Mouse (Mus musculus): Measurements from ENCODE around the gene Ankmy1. TPM values are rescaled to one million over a fixed set of nuclear protein-coding genes. Genes with fewer than 3 reads are reported as not detected.

Ankmy1 gene
- polyA plus RNA-seq (2015; fragmentation: Nextera tagmentation; extraction: Ambion mirVana) = 0.93 and 1.1 TPM in 2 replicates

DNA sequence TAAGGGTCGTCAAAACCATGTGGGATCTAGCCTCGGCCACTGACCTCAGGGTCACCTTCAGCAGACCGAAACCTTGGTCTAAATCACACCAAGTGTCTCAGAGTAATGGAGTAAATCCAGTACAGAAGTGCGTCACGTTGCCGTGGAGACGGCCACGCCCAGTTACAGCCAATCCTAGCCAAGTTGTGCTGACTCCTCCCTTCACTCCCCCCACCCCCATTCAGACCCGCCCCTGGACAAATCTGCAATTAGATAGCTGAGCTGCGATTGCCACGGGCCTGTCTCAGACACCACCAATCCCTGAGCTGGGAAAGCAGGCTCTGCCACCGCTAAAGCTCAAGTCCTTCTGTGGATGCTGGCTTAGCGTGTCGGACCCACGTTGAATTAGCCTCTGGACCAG, at the start of gene Ankmy1:
Ankmy1 (minus strand) TSS at position 121 of the 400 bp plus-strand sequence.
- no peak within 1 kb of the TSS for H3K9ac ChIP-seq (replicated peaks)
- H3K36me3 ChIP-seq = no peaks in the 10 kb centered on the region
- no peaks in the 10 kb centered on the region for H3K9me3 ChIP-seq
- ATAC-seq (replicated peaks) = peak; percentile 46
- no peaks in the 10 kb centered on the region for H3K27me3 ChIP-seq
- peak within 1 kb of the TSS; percentile 46; the same call in 1 of the 2 replicates for H3K27ac ChIP-seq (replicated peaks)
- H3K4me1 ChIP-seq = peaks cover 26% of the 10 kb centered on the region
- H3K4me3 ChIP-seq = peak within 1 kb of the TSS; percentile 15; the same call in 1 of the 2 replicates
- WGBS = 1% methylated on average over 15 of the region's 15 CpGs
- H3K4me2 ChIP-seq (replicated peaks) = peak within 1 kb of the TSS; percentile 37

GRCm38 (mm10) chr1:92950607-92951006, 47.9 kb upstream of the Ankmy1 start, which contains the start of gene Gpr35:
TSS of gene Gpr35 (plus strand) at chr1:92950865.
- Histone ChIP-seq H3K4me2 (replicated peaks) (no peak within 1 kb of the TSS), H3K36me3 (peaks cover 28% of the 10 kb centered on the region), H3K9me3 (no peaks in the 10 kb centered on the region), H3K9ac (replicated peaks) (no peak within 1 kb of the TSS), H3K27ac (replicated peaks) (no peak within 1 kb of the TSS), H3K4me1 (no peaks in the 10 kb centered on the region), H3K27me3 (no peaks in the 10 kb centered on the region), H3K4me3 (no peak within 1 kb of the TSS)
- 85% methylated on average over 5 of the region's 5 CpGs for WGBS
- ATAC-seq (replicated peaks) = no peak

- H3K27ac ChIP-seq (replicated peaks) = no peak overlapping the region
- H3K4me2 ChIP-seq (replicated peaks) = no peak overlapping the region
- H3K27me3 ChIP-seq = no peaks in the 10 kb centered on the region
- 62% methylated on average over 6 of the region's 6 CpGs for WGBS
- no peaks in the 10 kb centered on the region for H3K9me3 ChIP-seq
- H3K9ac ChIP-seq (replicated peaks) = no peak overlapping the region
- H3K4me1 ChIP-seq = no peaks in the 10 kb centered on the region
- no peak overlapping the region for H3K4me3 ChIP-seq
- peaks cover 40% of the 10 kb centered on the region for H3K36me3 ChIP-seq
- no peak for ATAC-seq (replicated peaks)
Measured at GRCm38 (mm10) chr1:92949426-92949825, 46.7 kb upstream of the Ankmy1 start.

GRCm38 (mm10) chr1:92947966-92948365, 45.3 kb upstream of the Ankmy1 start:
- H3K4me1 ChIP-seq = no peaks in the 10 kb centered on the region
- H3K27ac ChIP-seq (replicated peaks) = no peak overlapping the region
- H3K4me3 ChIP-seq = no peak overlapping the region
- H3K4me2 ChIP-seq (replicated peaks) = no peak overlapping the region
- WGBS = 98% methylated on average over 3 of the region's 3 CpGs
- H3K9me3 ChIP-seq = no peaks in the 10 kb centered on the region
- H3K36me3 ChIP-seq = peaks cover 55% of the 10 kb centered on the region
- H3K9ac ChIP-seq (replicated peaks) = no peak overlapping the region
- ATAC-seq (replicated peaks) = no peak
- no peaks in the 10 kb centered on the region for H3K27me3 ChIP-seq

GRCm38 (mm10) chr1:92943219-92943989, 40.7 kb upstream of the Ankmy1 start:
- 92% methylated on average over 19 of the region's 19 CpGs for WGBS
- Histone ChIP-seq H3K9ac (replicated peaks) (no peak overlapping the region), H3K4me3 (no peak overlapping the region), H3K27me3 (no peaks in the 10 kb centered on the region), H3K9me3 (no peaks in the 10 kb centered on the region), H3K4me1 (no peaks in the 10 kb centered on the region), H3K36me3 (peaks cover 85% of the 10 kb centered on the region), H3K27ac (replicated peaks) (no peak overlapping the region), H3K4me2 (replicated peaks) (no peak overlapping the region)
- no peak for ATAC-seq (replicated peaks)

GRCm38 (mm10) chr1:92939746-92940145, 37.0 kb upstream of the Ankmy1 start:
- 95% methylated on average over 4 of the region's 4 CpGs for WGBS
- Histone ChIP-seq H3K27ac (replicated peaks) (no peak overlapping the region), H3K36me3 (peaks cover 56% of the 10 kb centered on the region), H3K4me2 (replicated peaks) (no peak overlapping the region), H3K4me3 (no peak overlapping the region), H3K27me3 (no peaks in the 10 kb centered on the region), H3K9ac (replicated peaks) (no peak overlapping the region), H3K9me3 (no peaks in the 10 kb centered on the region), H3K4me1 (peaks cover 24% of the 10 kb centered on the region)
- ATAC-seq (replicated peaks) = no peak

- Histone ChIP-seq H3K9ac (replicated peaks) (no peak overlapping the region), H3K36me3 (peaks cover 39% of the 10 kb centered on the region), H3K27ac (replicated peaks) (no peak overlapping the region), H3K9me3 (no peaks in the 10 kb centered on the region), H3K27me3 (no peaks in the 10 kb centered on the region), H3K4me3 (no peak overlapping the region), H3K4me1 (peaks cover 30% of the 10 kb centered on the region), H3K4me2 (replicated peaks) (no peak overlapping the region)
- 91% methylated on average over 3 of the region's 3 CpGs for WGBS
- ATAC-seq (replicated peaks) = no peak
Measured at GRCm38 (mm10) chr1:92937797-92938196, 35.1 kb upstream of the Ankmy1 start.

DNA sequence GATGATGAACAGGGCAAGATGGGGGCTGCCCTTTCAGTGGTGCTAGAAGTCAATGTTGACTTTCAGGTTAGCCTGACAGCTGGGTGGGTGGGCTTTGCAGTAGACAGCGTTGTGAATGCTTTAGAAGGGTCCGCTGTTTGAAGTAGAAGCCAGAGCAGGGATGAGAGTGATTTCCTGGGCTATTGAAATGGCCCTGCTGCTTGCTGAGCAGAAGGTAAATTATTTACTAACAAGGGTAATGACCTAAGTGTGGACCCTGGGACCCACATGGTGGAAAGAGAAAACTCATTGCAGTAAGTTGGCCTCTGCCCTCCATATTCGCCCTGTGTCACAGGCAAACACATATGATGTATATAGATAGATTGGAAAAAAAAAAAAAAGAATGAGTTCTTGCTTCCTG, 33.8 kb upstream of the Ankmy1 start:
- no peaks in the 10 kb centered on the region for H3K27me3 ChIP-seq
- H3K9me3 ChIP-seq = no peaks in the 10 kb centered on the region
- H3K4me2 ChIP-seq (replicated peaks) = peak overlapping the region; percentile 80
- H3K9ac ChIP-seq (replicated peaks) = peak overlapping the region; percentile 26
- 85% methylated on average over 3 of the region's 3 CpGs for WGBS
- H3K4me3 ChIP-seq = peak overlapping the region; percentile 81; the same call in 1 of the 2 replicates
- H3K36me3 ChIP-seq = peaks cover 29% of the 10 kb centered on the region
- H3K4me1 ChIP-seq = peaks cover 30% of the 10 kb centered on the region
- ATAC-seq (replicated peaks) = no peak
- H3K27ac ChIP-seq (replicated peaks) = no peak overlapping the region

DNA sequence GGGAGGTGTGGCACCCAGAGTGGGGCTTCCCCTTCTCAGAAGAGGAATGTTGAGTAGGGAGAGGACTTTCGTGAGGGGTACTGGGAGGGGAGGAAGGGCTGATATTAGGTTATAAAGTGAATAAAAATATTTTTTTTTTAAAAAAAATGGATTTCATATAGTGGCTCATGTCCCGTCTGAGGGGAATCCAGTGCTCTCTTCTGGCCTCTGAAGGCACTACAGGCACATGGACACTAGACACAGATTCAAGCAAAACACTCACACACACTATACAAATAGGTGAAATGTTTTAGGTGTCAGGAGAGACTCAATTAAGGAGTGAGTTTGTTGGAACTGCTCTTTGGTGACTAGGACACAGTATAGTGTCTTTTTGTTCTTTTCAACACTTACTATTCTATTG, 33.3 kb upstream of the Ankmy1 start:
- no peak for ATAC-seq (replicated peaks)
- H3K27ac ChIP-seq (replicated peaks) = peak overlapping the region; percentile 44

GRCm38 (mm10) chr1:92935054-92935962, 32.6 kb upstream of the Ankmy1 start:
- Histone ChIP-seq H3K9me3 (no peaks in the 10 kb centered on the region), H3K36me3 (peaks cover 22% of the 10 kb centered on the region), H3K27me3 (no peaks in the 10 kb centered on the region), H3K4me3 (peak overlapping the region; percentile 81), H3K27ac (replicated peaks) (peak overlapping the region; percentile 98), H3K4me2 (replicated peaks) (peak overlapping the region; percentile 80), H3K4me1 (peaks cover 30% of the 10 kb centered on the region), H3K9ac (replicated peaks) (peak overlapping the region; percentile 83)
- WGBS = 13% methylated on average over 10 of the region's 10 CpGs
- ATAC-seq (replicated peaks) = no peak

More for the DNA sequence above, 33.3 kb upstream of the Ankmy1 start:
- Histone ChIP-seq H3K36me3 (peaks cover 28% of the 10 kb centered on the region), H3K27me3 (no peaks in the 10 kb centered on the region), H3K4me3 (peak overlapping the region; percentile 81), H3K4me1 (peaks cover 30% of the 10 kb centered on the region), H3K9ac (replicated peaks) (peak overlapping the region; percentile 83), H3K4me2 (replicated peaks) (peak overlapping the region; percentile 80), H3K9me3 (no peaks in the 10 kb centered on the region)
- 53% methylated on average over 2 of the region's 2 CpGs for WGBS

GRCm38 (mm10) chr1:92934182-92934827, 31.6 kb upstream of the Ankmy1 start, which contains the start of gene Capn10:
TSS of gene Capn10 (plus strand) at chr1:92934376.
- Histone ChIP-seq H3K9me3 (no peaks in the 10 kb centered on the region), H3K4me2 (replicated peaks) (peak within 1 kb of the TSS; percentile 80), H3K4me1 (peaks cover 30% of the 10 kb centered on the region), H3K36me3 (peaks cover 12% of the 10 kb centered on the region), H3K27ac (replicated peaks) (peak within 1 kb of the TSS; percentile 98), H3K9ac (replicated peaks) (peak within 1 kb of the TSS; percentile 83), H3K4me3 (peak within 1 kb of the TSS; percentile 81), H3K27me3 (no peaks in the 10 kb centered on the region)
- peak; percentile 100 for ATAC-seq (replicated peaks)
- WGBS = 0% methylated on average over 45 of the region's 45 CpGs

Measured in forebrain, embryonic 15.5 days (tissue).